Mouse (Mus musculus): ENCODE data around the gene Ryr2.

DNA sequence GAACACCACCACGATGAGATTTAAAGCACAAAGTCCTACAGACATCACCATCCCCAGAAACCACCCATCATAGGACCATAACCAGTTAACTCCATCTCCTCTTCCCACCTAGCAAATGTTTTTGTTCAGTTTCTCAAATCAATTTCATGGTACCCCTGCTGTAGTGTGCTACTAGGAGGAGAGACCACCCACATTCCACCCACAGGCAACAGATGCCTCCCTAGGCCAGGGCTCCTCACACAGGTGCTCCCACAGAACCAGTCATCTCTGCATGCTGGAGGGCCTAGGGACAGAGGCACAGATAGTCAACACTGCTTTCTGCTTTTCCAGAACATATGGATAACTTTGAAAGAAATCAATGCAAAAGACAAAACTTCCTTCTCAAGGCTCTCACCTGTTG lies 50.8 kb downstream of the Ryr2 start:
- no peak for TF ChIP-seq CTCF (IDR thresholded peaks at IDR 0.05; ENCODE audit: borderline replicate concordance, extremely low read depth, insufficient read depth, insufficient read length)
- no peak for TF ChIP-seq POLR2A (IDR thresholded peaks at IDR 0.05; ENCODE audit: borderline replicate concordance, extremely low read depth, insufficient read depth, insufficient read length, poor library complexity, severe bottlenecking)
